Mouse (Mus musculus) heart, adult 2 months (tissue): ENCODE measurements at regions not wholly inside any gene's neighbourhood (a gene's known extent, or its start where the extent isn't known, plus 50 kb on each side); places are given as distances from the start of the nearest gene placed in this dataset.
"Not testable (repeated sequence)": the region's sequence is repeated elsewhere in the genome, so short reads cannot be mapped to it uniquely, and the experiment has no call there.

Source experiments
- DNase-seq, 2 experiments: peaks; one replicate each; pipeline ENCODE4 v3.0.0; 2021
- H3K27ac ChIP-seq: fragments of 200-600 bp; 2 replicates; pipeline ENCODE4 v1.8.1; 2022
- H3K27me3 ChIP-seq: fragments of 200-500 bp; 2 replicates; pipeline ENCODE4 v1.6.1; 2012; ENCODE audit warnings: mild to moderate bottlenecking, low read length, inconsistent platforms, mixed read lengths; ENCODE audit not compliant: control insufficient read depth, insufficient read depth
- H3K36me3 ChIP-seq: fragments of 200-500 bp; 2 replicates; pipeline ENCODE4 v1.6.1; 2012; ENCODE audit warnings: low read length, inconsistent platforms; ENCODE audit not compliant: control insufficient read depth, insufficient read depth
- H3K4me1 ChIP-seq: fragments of 200-500 bp; 2 replicates; pipeline ENCODE4 v1.6.1; 2011; ENCODE audit warnings: low read length; ENCODE audit not compliant: control insufficient read depth, insufficient read depth
- H3K4me3 ChIP-seq: fragments of 200-600 bp; 2 replicates; pipeline ENCODE4 v1.8.1; 2022
- H3K79me2 ChIP-seq: fragments of 200-500 bp; replicated peaks from 2 replicates; pipeline ENCODE4 v1.6.1; 2012; ENCODE audit warnings: mild to moderate bottlenecking, inconsistent platforms, low read length, moderate library complexity, mixed read lengths; ENCODE audit not compliant: control insufficient read depth, insufficient read depth
- H3K9ac ChIP-seq: fragments of 200-500 bp; 2 replicates; pipeline ENCODE4 v1.6.1; 2012; ENCODE audit warnings: low read depth, mild to moderate bottlenecking, control low read depth, inconsistent platforms, low read length, mixed read lengths
- CTCF ChIP-seq: fragments of 200-600 bp; IDR thresholded peaks from 2 replicates; pipeline ENCODE4 v1.8.1; 2022; ENCODE audit warnings: antibody characterized with exemption, mild to moderate bottlenecking, moderate library complexity
- EP300 ChIP-seq: fragments of 200-500 bp; IDR thresholded peaks from 2 replicates; pipeline ENCODE4 v1.6.1; 2011; ENCODE audit warnings: low read depth, low read length, control low read depth; ENCODE audit not compliant: insufficient read depth
- POLR2A ChIP-seq: fragments of 200-500 bp; IDR thresholded peaks from 2 replicates; pipeline ENCODE4 v1.6.1; 2011; ENCODE audit warnings: mild to moderate bottlenecking, low read depth, low read length, control low read depth; ENCODE audit not compliant: insufficient read depth
- WGBS: fragments of 180-500 bp; shearing (Covaris S2); methylation state at CpG from one replicate; pipeline ENCODE4 v1.1.7; 2018; 5-methylcytosine and 5-hydroxymethylcytosine counted together
- intact Hi-C: fragments of 180-260 bp; cut with DNase I; formaldehyde crosslinking; loops from one replicate; pipeline ENCODE4 v1.15.1; 2025

DNA sequence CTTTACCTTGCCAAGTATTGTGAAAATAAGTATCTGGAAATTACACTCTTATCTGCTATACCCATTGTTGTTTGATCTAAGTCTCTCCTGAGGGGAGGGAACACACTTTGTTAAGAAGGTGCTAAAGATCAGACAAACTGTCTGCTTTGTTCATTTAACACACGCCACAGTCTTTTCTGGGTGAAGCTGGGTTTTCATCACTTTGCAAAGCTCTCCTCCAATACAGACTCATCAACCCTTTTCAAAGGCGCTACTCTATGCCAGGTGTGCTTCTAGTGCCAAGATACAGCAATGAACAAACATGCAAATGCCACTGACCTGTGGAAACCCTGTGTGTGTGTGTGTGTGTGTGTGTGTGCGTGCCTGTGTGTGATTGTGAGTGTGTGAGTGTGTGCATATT is 84.1 kb upstream of the Mdm1 start:
- H3K36me3 ChIP-seq: no peaks in the 10 kb centered on the region
- DNase-seq: no peak
- H3K4me3 ChIP-seq: no peak overlapping the region
- H3K9ac ChIP-seq: no peak overlapping the region
- no peak overlapping the region for H3K27ac ChIP-seq
- TF ChIP-seq POLR2A (no peak), EP300 (no peak), CTCF (no peak)
- intact Hi-C loops: no loop called here
- 72% methylated on average over 3 of the region's 3 CpGs for WGBS
- H3K27me3 ChIP-seq: no peaks in the 10 kb centered on the region
- peaks cover 1% of the 10 kb centered on the region for H3K4me1 ChIP-seq
- H3K79me2 ChIP-seq: no peaks in the 10 kb centered on the region

DNA sequence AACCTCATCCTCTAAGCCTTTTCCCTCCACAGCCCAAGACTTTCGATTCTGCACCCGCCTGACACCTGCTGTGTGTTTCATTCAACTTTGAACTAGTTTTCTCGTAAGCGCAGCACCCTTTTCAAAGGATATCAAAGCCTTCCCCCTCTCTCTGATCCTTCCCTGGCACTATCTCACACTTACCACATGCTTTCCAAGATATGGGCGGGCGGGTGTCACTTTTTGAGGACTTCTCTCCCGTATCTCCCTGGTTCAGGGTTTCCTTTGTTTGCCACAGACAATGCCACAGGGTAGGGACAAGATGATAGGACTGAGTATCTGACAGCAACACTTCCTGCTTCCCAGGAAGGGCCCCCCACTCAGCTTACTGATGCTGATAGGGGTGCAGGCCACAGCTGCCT is 76.8 kb upstream of the Mdm1 start:
- no peaks in the 10 kb centered on the region for H3K4me1 ChIP-seq
- intact Hi-C loops: no loop called here

DNA sequence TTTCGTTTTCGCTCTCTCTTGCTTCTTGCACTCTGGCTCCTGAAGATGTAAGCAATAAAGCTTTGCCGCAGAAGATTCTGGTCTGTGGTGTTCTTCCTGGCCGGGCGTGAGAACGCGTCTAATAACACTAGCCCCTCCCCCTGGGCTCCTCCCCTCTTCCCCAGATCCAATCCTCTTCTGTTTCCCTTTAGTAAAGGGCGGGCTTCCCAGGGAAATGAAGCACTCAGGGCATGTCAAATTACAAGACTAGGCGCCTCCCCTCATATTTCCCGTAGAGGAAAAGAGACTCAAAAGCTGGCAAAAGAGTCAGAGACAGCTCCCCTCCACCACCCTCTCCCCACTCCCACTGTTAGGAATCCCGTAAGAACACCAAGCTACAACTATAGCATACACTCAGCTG is 65.3 kb upstream of the Mdm1 start:
- WGBS: 93% methylated on average over 9 of the region's 11 CpGs
- H3K36me3 ChIP-seq, H3K79me2 ChIP-seq, H3K4me3 ChIP-seq, H3K27me3 ChIP-seq, DNase-seq, H3K4me1 ChIP-seq, H3K9ac ChIP-seq, H3K27ac ChIP-seq, intact Hi-C loops: not testable (repeated sequence)

More for the DNA sequence above, 76.8 kb upstream of the Mdm1 start:
- H3K9ac ChIP-seq: no peak overlapping the region
- H3K79me2 ChIP-seq: no peaks in the 10 kb centered on the region
- H3K27ac ChIP-seq: no peak overlapping the region
- no peaks in the 10 kb centered on the region for H3K27me3 ChIP-seq
- no peak for DNase-seq
- H3K36me3 ChIP-seq: no peaks in the 10 kb centered on the region
- H3K4me3 ChIP-seq: no peak overlapping the region
- TF ChIP-seq EP300 (no peak), POLR2A (no peak), CTCF (no peak)
- WGBS: 44% methylated on average over 7 of the region's 7 CpGs

DNA sequence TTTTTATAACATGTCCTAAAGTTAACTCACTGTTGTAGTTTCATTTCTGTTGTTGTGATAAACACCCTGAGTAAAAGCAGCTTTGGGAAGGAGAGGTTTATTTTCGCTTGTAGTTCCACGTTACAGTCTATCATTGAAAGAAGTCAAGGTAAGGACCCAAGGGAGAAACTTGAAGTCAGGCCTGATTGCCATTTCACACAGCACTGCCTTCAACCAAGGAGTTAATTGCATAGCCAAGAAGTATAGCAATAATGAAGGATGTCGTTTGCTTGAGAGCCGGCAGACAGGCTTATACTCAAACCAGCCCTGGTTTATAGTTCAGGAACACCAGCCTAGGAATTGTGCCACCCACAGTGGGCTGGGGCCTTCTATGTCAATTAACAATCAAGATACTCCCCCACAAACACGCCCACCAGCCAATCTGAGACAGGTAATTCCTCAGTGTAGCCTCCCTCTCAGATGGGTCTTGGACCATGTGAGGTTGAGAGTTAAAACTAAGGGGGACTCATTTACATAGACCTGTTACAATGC is 59.9 kb upstream of the Mdm1 start:
- 86% methylated on average over 5 of the region's 5 CpGs for WGBS

DNA sequence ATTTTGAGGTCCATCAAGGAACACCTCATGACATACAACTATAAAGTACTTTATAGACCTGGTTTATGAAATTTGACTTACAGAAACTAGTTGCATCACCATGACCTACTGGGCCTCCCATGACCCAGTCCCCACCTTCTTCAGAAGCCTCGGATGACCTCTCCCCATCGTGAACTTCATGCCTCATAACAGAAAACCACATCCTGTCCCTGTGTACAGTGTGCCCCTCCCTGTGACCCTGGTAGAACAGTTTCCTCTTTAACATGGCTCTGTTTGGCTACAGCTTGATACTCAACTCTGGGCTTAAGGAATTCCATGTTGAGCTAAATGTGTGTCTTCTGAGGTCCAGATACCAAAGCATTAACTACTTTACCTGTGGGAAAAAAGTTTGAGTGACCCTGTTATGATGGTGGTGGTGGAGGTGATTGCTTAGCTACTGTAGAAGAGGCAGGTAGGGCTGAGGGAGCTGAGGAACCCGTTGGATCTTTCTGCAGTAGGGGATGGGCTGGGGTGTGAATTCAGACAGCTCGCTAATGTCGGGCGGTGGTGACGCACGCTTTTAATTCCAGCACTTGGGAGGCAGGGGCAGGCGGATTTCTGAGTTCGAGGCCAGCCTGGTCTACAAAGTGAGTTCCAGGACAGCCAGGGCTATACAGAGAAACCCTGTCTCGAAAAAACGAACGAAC is 58.4 kb upstream of the Mdm1 start:
- Histone ChIP-seq H3K4me3 (no peak overlapping the region), H3K4me1 (peaks cover 2% of the 10 kb centered on the region; the same call in 1 of the 2 replicates), H3K9ac (no peak overlapping the region), H3K27me3 (no peaks in the 10 kb centered on the region), H3K27ac (no peak overlapping the region), H3K36me3 (no peaks in the 10 kb centered on the region), H3K79me2 (no peaks in the 10 kb centered on the region)
- intact Hi-C loops: no loop called here
- DNase-seq: peak in 1 of 2 experiments; percentile 56
- WGBS: 84% methylated on average over 13 of the region's 13 CpGs
- no peak for TF ChIP-seq EP300
- TF ChIP-seq POLR2A: no peak
- TF ChIP-seq CTCF: no peak

More for the DNA sequence above, 59.9 kb upstream of the Mdm1 start:
- no peak overlapping the region for H3K4me3 ChIP-seq
- H3K4me1 ChIP-seq: no peaks in the 10 kb centered on the region
- H3K27ac ChIP-seq: no peak overlapping the region
- intact Hi-C loops: no loop called here
- H3K9ac ChIP-seq: no peak overlapping the region
- H3K27me3 ChIP-seq: no peaks in the 10 kb centered on the region
- H3K36me3 ChIP-seq: no peaks in the 10 kb centered on the region
- no peak for DNase-seq
- no peaks in the 10 kb centered on the region for H3K79me2 ChIP-seq
- TF ChIP-seq POLR2A (no peak), CTCF (no peak), EP300 (no peak)

DNA sequence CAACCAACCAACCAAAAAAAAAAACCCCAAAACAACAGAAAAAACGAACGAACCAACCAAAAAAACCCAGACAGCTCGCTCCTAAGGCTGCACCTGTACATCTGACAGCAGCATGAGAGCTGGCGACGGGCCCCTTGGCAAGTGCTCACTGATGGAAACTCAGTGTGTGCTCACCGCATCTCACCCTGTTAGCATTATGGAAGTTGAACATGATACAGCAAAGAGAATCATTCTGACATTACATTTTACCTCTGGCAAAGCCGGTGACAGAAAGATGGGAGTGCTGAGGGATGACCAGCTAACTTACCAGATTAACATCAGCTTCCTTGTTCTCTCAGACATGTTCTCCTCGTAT is 57.9 kb upstream of the Mdm1 start:
- no peak overlapping the region for H3K9ac ChIP-seq
- peaks cover 2% of the 10 kb centered on the region; the same call in 1 of the 2 replicates for H3K4me1 ChIP-seq
- DNase-seq: no peak
- no peaks in the 10 kb centered on the region for H3K79me2 ChIP-seq
- H3K4me3 ChIP-seq: no peak overlapping the region
- no peak overlapping the region for H3K27ac ChIP-seq
- H3K27me3 ChIP-seq: no peaks in the 10 kb centered on the region
- no peak for TF ChIP-seq CTCF
- TF ChIP-seq POLR2A: no peak
- no peaks in the 10 kb centered on the region for H3K36me3 ChIP-seq
- intact Hi-C loops: no loop called here
- WGBS: 86% methylated on average over 8 of the region's 8 CpGs
